Mouse (Mus musculus) kidney, adult 2 months (tissue): ENCODE measurements around the gene Csrnp1.

Experiments
- CTCF ChIP-seq: fragments of 200-500 bp; conservative IDR thresholded peaks from 2 replicates; pipeline ENCODE4 v1.5.1; 2011; ENCODE audit warnings: low read depth, mild to moderate bottlenecking, control low read depth, low read length, moderate library complexity, mixed read lengths; ENCODE audit not compliant: insufficient read depth, insufficient read length
- POLR2A ChIP-seq: fragments of 200-500 bp; IDR thresholded peaks from one replicate; pipeline ENCODE4 v1.6.1; 2011; ENCODE audit warnings: low read depth, low read length, control low read depth

- TF ChIP-seq CTCF = no peak
- TF ChIP-seq POLR2A = no peak
Observed at GRCm38 (mm10) chr9:119964206-119964605, 20.3 kb downstream of the Csrnp1 start.
